In genomic region chr17:75039017-75039416, GRCm38 (mm10) we compare ENCODE assay signal across 20 mouse cellular contexts.
"Had no signal": no experiment of that assay in that cellular context is flagged by ENCODE, and none has a peak within 500 bp of the region (broad histone marks: within the 10 kb centered on the region; RNA-seq: fewer than 3 reads in every experiment).

No protein-coding gene starts in this region.

- H3K36me3 ChIP-seq: hindbrain, embryonic 13.5 days; hindbrain, embryonic 15.5 days; limb, embryonic 10.5 days; liver, embryonic 13.5 days; liver, embryonic 15.5 days had no signal

- H3K4me1 ChIP-seq: hindbrain, embryonic 13.5 days; hindbrain, embryonic 15.5 days; limb, embryonic 10.5 days; limb, embryonic 12.5 days; liver, embryonic 13.5 days; liver, embryonic 15.5 days had no signal

- H3K27me3 ChIP-seq: heart, embryonic 12.5 days; hindbrain, embryonic 13.5 days; hindbrain, embryonic 15.5 days; limb, embryonic 12.5 days; liver, embryonic 13.5 days; liver, embryonic 15.5 days had no signal

- DNase-seq: forebrain, postnatal 0 days; gastrocnemius, postnatal 14 days; gastrocnemius, postnatal 36 days; heart, postnatal 14 days; heart, postnatal 36 days; kidney, adult 11 months; kidney, postnatal 14 days; liver; liver, embryonic 13.5 days; liver, postnatal 0 days had no signal

- H3K27ac ChIP-seq: heart, embryonic 10.5 days; hindbrain, embryonic 13.5 days; hindbrain, embryonic 15.5 days; hindbrain, postnatal 0 days; layer of hippocampus, adult 2 months; left cerebral cortex, adult 2 months; limb, embryonic 10.5 days; limb, embryonic 12.5 days; liver, embryonic 13.5 days; liver, embryonic 15.5 days had no signal

- H3K4me3 ChIP-seq: heart, embryonic 10.5 days; heart, embryonic 12.5 days; hindbrain, embryonic 13.5 days; hindbrain, embryonic 15.5 days; layer of hippocampus, adult 2 months; left cerebral cortex, adult 2 months; limb, embryonic 10.5 days; limb, embryonic 12.5 days; liver, embryonic 13.5 days; liver, embryonic 15.5 days had no signal
